Mouse (Mus musculus): ENCODE measurements around the gene Zfp287. TPM values are rescaled to one million over a fixed set of nuclear protein-coding genes. Genes with fewer than 3 reads are reported as not detected.

Gene Zfp287
- total RNA-seq, 2 experiments from 2014 or later, result 0.42 to 0.83 TPM

DNA sequence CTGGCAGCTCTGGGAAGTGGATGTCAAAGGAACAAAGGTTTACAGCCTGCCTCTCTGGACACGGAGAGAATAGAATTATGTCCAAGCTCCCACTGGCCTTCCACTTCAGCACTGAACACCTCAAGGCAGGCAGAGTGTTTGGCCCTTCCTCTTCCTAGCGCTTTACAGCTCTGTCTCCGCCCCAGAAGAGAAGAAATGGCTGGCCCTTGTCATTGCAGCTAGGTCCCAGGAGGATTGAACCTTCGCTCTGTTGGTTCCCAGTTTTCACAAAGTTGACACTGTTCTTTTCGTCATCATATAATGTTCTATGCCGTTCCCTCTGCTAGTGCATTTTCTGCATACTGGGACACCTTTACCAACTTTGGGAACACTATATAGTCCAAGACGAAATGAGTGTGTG is 23.5 kb downstream of the Zfp287 start:
- no peak for ATAC-seq (replicated peaks; ENCODE audit: low FRiP score, poor library complexity, severe bottlenecking)

DNA sequence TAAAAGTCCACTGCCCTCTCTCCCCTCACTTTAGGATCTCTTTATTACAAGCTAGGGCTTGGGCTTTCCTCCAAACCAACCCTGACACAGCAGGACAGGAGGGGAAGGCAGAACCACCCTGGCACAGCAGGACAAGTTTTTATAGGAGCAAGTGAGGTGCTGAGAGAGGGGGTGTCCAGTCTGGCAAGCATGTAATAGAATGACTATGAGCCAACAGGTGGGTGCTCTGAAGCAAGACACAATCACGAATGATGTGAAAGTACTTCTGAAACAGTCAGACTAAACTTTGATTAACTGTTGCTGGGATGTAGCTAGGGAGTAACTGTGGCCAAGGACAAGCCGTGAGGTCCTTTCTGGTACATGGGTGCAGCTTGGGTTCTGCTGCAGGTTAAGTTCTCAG is 25.6 kb downstream of the Zfp287 start:
- no peak for ATAC-seq (replicated peaks; ENCODE audit: low FRiP score, poor library complexity, severe bottlenecking)

DNA sequence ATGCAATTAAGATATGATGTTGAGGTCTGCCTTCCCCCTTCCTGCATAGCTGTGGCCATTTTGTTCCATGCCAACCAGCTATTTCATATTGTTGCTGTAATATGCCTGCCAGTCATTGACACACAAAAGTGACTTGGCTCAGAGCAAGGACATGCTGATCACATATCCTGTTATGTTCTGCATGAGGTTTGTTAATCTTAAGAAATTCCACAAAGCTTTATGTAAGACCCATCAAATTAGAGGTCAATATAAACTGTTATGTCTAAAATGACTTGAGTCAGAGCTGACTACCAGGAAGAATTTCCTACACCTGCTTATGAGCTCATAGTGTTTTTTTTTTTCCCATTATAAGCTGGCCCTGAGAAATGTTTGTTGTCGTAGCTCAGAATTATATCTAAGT is 30.5 kb downstream of the Zfp287 start:
- no peak for ATAC-seq (replicated peaks; ENCODE audit: low FRiP score, poor library complexity, severe bottlenecking)

DNA sequence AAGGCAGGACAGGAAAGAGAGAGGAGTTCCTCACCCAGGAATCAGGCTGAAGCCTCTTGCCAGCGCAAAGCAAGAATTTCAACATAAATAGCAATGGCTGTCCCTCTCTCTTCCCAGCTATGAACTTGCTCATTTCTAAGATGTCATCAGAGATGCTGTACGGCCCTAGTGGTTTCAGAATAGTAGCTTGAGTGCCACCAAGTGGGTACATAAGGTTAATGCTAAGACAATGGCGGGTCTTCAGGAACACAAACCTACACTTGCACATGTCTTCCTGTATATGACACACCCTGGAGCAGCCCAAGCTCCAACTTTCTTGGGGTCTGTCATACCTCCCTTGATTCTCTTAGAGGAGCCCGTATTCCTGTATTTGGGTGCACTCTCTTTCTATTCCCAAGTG is 32.0 kb downstream of the Zfp287 start:
- ATAC-seq (replicated peaks; ENCODE audit: low FRiP score, poor library complexity, severe bottlenecking), result no peak

DNA sequence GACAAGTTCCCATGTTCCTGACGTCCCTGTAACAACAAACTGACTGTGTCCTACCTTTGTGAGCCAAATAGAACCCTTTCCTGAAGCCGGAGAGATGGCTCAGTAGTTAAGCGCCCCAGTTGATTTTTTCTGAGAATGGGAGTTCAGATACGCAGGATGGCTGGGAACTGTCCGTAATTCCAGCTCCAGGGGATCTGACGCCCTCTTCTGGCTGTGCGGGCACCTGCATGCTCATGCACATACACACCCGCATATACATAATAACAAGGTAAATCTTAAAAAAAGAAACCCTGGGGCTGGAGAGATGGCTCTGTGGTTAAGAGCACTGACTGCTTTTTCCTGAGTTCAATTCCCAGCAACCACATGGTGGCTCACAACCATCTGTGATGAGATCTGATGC is 36.6 kb downstream of the Zfp287 start:
- ATAC-seq (replicated peaks; ENCODE audit: low FRiP score, poor library complexity, severe bottlenecking), result no peak

DNA sequence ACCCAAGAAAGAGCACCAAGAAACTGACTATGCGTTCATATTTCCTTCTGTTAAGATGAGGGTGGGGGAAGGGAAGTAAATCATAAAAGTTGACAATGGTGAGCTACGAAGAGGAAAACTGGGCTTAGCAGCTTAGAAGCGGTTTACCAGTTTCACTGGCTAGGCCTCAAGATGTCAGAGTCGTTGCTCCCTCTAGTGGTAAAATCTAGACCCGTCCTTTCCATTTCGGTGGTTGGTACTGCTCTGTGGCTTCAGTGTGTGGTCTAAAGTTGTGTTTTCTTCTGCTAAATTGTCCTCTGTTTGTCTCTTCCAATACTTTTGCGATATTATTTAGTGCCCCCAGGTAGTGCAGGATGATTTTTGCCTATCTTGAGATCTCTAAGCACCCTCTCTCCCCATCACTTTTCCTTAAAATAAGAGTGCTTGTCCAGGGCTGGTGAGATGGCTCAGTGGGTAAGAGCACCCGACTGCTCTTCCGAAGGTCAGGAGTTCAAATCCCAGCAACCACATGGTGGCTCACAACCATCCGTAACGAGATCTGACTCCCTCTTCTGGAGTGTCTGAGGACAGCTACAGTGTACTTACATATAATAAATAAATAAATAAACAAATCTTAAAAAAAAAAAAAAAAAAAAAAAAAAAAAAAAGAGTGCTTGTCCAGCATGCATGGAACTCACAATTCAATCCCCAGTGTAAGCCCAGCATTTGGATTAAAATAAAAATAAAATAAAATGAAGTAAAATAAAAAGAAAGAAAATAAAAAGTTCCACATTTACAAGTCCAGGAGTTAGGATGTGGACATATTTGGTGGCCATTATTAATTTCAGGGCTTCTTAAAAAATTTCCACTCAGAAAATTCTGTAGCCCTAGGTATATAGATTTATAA is 38.2 kb downstream of the Zfp287 start:
- 0 out of 2 replicates have a peak, but pooled peaks have one; percentile 25 for ATAC-seq (replicated peaks; ENCODE audit: low FRiP score, poor library complexity, severe bottlenecking)

DNA sequence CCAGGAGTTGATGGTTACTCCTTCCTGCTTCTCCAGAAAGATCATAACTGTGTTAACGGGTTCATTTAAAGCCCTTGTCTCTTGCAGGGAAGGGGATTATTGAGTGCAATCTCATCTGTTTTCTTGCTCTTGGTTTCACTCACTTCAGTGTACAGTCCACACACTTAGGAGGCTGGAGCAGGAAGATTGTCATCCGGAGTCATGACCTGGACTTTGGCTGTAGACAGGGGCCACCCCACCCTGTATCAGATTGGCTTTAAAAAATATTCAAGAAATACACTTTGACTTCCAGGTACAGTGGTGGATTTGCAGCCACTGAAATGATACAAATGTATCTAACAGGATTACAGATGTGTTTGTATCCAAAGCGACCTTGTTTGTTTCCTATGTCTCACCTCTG is 40.1 kb downstream of the Zfp287 start:
- ATAC-seq (replicated peaks; ENCODE audit: low FRiP score, poor library complexity, severe bottlenecking), result no peak

DNA sequence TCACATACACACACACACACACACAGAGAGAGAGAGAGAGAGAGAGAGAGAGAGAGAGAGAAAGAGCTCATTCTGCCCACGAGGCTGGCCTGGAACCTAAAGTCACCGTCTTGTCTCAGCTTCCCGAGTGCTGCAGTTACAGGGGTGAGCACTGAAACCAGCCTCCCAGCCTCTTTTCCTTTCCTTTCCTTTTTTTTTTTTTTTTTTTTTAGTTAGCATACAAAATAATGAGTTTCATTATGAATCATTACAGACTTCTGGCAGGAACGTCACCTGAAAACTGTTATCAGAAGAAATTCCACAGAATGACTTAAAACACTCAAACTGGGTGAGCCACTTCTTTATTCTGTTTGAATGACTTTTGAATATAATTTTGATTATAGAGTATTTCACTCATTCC is 51.8 kb downstream of the Zfp287 start:
- ATAC-seq (replicated peaks; ENCODE audit: low FRiP score, poor library complexity, severe bottlenecking), result no peak

DNA sequence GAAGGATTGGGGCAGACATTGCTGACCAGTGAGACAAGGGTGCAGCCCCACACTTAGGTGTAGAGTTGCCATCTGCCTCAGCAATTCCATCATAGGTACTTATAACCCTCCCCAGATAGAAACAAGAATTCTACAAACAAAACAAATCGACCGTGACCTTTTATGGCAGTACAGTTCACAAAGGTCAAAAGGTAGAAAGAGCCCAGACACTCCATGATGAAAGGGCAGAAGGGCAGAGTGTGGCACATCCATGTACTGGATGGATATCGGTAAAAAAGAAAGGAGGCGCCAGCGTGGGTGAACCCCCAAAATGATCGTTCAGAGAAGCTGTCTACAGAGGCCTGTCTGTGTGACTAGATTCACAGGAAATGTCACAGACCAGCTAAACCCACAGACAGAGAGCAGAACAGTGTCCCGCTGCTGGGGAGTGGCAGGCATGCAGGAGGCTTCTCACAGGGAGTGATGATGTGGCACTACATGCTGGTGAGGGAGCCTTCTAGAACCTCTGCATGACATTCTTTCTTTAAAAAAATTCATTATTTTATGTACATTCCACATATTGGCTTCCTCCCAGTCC is 52.8 kb downstream of the Zfp287 start:
- no peak for ATAC-seq (replicated peaks; ENCODE audit: low FRiP score, poor library complexity, severe bottlenecking)

DNA sequence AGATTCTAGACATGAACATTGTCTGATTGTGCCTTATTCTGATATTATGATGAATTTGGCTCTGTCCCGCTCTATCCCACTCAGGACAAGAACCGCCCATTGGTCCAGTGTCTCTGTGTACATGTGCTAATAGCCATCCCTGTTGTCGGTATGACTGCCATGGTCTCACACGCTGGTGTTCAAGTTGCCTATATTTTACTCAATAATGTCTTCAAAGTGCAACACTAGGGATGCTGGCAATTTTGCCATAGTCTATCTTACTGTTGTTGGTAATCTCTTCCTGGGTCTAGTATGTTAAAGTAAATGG is 55.5 kb downstream of the Zfp287 start:
- ATAC-seq (replicated peaks; ENCODE audit: low FRiP score, poor library complexity, severe bottlenecking), result no peak

DNA sequence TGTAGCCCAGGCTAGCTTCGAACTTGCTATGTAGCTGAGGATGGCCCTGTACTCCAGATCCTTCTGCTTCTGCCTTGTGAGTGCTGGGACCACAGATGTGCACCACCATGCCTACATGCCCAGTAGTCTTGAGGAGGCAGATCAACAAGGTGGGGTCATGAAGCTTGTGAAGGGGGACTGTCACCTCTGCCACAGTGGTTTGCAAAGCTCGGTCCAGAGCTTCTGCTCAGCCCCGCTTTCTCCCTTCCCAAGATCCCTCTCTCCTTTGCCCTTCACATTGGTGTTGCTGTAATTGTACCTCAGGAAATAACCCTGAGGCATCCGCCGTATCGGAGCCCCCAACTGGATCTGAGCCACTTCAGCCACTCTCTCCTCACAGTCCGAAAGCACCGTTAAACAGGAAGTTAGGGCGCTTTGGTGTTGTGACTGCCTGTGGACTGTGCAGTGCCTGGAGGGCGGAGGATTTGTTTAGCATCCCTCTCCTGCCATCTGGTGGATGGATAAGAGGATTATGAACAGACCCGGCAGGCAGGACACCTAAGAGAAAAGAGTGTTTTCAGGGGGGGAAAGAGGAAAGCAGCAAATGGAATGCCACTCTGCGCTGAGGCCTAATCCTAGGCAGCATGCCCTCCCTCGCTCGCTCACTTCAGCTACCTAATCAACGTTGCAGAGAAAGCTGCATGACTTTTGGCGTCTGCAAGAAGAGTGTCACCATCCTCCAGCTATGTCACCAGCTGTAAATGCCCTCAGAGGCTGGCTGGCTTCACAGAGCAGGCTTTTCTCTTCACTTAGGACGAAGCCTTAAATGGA is 56.0 kb downstream of the Zfp287 start:
- no peak for ATAC-seq (replicated peaks; ENCODE audit: low FRiP score, poor library complexity, severe bottlenecking)

DNA sequence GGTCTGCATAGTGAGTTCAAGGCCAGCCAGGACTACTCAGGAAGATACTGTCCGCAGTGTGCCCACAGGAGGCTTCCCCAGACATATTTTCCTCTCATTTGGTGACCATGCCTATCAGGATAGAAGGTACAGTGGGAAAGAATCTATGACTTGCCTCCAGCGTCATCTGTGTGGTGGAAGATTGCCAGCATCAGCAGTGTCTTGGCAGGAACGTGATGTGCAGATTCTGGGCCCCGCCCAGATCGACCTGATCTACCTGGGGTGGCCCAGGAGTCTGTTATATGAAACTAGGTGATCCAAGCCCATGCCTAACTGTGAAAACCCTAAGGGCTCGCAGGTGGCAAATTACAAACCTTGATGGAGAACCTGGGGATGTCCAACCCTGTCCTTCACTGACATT is 61.7 kb downstream of the Zfp287 start:
- no peak for ATAC-seq (replicated peaks; ENCODE audit: low FRiP score, poor library complexity, severe bottlenecking)

DNA sequence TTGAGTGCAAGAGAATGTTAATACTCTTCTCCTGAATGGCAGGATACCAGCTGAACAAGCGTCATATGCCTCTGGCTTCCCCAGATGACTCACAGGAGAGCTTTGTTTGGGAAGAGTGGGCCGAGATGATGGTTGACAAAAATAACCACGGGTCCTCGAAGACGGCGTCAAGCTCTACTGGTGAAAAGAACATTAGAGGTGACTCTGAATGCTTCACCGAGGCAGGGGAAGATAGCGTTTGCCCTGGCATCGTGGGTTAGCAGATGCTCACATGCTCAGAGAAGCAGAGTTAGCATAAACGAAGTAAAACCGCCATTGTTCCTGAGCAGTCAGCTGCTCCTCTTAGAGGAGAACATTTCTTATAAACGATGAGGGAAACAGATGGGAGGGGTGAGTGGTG is 62.2 kb downstream of the Zfp287 start:
- no peak for ATAC-seq (replicated peaks; ENCODE audit: low FRiP score, poor library complexity, severe bottlenecking)

DNA sequence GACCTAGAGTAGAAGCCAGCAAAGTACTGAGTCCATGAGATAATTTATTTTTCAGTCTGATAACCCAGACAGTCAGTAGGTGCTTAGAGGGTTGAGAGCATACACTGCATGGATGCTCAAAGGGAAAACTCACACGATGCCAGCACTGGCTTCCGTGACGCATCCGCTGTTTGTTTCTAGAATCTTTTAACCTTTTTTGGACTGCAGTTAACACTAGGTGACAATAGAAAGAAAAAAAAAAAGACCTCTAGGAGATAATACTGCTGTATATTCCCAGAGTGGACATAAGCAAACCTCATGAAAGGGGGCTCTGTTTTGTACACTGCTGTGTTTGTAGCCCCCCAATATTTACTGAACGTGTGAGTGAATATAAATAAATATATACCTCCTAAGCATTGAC is 62.7 kb downstream of the Zfp287 start:
- no peak for ATAC-seq (replicated peaks; ENCODE audit: low FRiP score, poor library complexity, severe bottlenecking)

DNA sequence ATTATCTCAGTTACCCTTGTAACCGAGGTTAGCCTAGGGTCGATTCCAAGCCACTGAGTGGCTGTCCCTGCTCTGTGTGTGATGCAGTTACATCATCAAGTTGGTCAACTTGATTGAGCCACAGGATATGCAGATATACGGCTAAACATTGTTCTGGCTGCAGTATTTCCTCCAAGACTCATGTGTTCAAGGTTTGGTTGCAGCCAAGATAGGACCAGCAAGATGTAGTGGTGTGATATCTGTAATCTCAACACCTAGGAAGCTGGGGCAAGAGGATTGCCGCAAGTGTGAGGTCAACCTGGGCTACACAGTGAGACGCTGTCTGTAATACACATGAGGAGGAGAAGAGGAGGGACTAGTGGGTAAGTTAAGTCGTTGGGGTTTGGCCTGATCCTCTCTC is 67.5 kb downstream of the Zfp287 start:
- ATAC-seq (replicated peaks; ENCODE audit: low FRiP score, poor library complexity, severe bottlenecking), result no peak

DNA sequence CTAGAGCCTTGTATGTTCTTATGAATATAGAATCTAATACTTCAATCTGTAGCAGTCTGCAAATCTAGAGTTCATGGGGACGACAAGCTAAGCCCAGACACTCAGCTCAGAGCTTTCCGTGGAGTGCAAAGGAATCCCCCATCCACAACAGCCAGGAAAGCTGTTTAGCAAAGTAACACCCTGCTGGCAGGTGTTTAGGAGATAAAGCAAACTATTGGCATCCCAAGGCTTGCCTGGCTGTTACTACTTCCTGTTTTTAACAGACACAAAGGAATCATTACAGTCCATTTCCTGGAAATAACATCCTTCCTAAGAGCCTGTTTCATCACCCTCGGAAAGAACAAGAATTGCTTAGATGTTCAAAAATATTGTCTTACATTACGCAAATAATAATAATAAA is 70.8 kb downstream of the Zfp287 start:
- no peak for ATAC-seq (replicated peaks; ENCODE audit: low FRiP score, poor library complexity, severe bottlenecking)

DNA sequence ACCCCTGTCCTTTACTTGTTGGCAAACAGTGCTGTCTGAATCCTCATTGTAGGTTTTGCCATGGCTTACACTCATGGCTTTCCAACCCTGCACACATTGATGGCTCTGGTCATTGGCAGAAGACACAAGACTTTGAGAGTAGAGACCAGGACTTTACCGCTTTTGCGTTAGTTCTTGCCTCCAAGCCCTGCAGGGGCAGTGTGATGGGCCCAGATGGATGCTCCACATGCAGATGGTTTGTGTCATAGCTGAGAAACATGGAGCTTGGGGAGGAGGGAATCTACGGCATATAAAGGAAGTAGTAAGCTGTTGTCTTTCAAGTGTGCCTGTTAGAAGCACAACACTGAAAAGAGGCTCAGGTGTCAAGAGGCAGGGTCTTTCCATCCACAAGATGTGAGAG is 79.6 kb downstream of the Zfp287 start:
- no peak for ATAC-seq (replicated peaks; ENCODE audit: low FRiP score, poor library complexity, severe bottlenecking)

DNA sequence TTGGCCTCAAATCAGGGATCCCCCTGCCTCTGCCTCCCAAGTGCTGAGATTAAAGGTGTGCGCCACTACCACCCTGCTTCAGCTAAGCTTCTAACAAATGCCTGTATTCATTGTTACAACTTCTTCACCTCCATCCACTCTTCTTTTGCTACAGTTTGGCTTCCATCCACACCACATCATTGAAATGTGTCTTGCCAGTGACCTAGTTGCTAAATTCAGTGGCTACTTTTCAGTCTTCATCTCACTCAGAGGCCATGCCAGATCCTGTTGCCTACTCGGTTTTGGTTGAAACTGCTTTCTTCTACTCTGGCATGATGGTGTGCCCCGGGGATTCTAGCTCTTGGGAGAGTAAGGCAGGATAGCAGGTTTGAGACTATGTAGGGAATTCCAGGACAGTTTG is 80.1 kb downstream of the Zfp287 start:
- no peak for ATAC-seq (replicated peaks; ENCODE audit: low FRiP score, poor library complexity, severe bottlenecking)
